Mouse (Mus musculus) spleen, adult 2 months (tissue): ENCODE results near the gene Ankar.

Experiments
- CTCF ChIP-seq: fragments of 200-500 bp; IDR thresholded peaks from 2 replicates; pipeline ENCODE4 v1.5.1; 2011; ENCODE audit warnings: mild to moderate bottlenecking, inconsistent platforms; ENCODE audit not compliant: insufficient read depth, insufficient read length, insufficient replicate concordance; ENCODE audit errors: extremely low read depth
- POLR2A ChIP-seq: fragments of 200-500 bp; IDR thresholded peaks from 2 replicates; pipeline ENCODE4 v1.6.1; 2011; ENCODE audit warnings: low read depth, low read length, inconsistent platforms

- TF ChIP-seq POLR2A = no peak
- no peak for TF ChIP-seq CTCF
Observed at GRCm38 (mm10) chr1:72612172-72612571, 88.2 kb downstream of the Ankar start.
